Mouse (Mus musculus) heart, embryonic 14.5 days (tissue): ENCODE measurements at regions not wholly inside any gene's neighbourhood (a gene's known extent, or its start where the extent isn't known, plus 50 kb on each side); places are given as distances from the start of the nearest gene placed in this dataset.

Source experiments
- ATAC-seq: fragments of 200-750 bp; cut with Nextera tagmentation; 2 replicates; pipeline ENCODE4 v1.8.0; 2017; ENCODE audit warnings: low read depth, moderate TSS enrichment; ENCODE audit not compliant: insufficient number of reproducible peaks, insufficient read depth, low FRiP score
- H3K27ac ChIP-seq, 2 experiments: fragments of 200-500 bp in 1 of 2; fragments of 300-500 bp in 1 of 2; sonication (generic) in 1 of 2; replicated peaks in 1 of 2; 2 replicates each; pipeline ENCODE4 v1.5.1; 2012 to 2014; ENCODE audit warnings: low read depth in 2 of 2, low read length in 2 of 2, control low read depth in 1 of 2, mild to moderate bottlenecking in 1 of 2, mixed read lengths in 1 of 2; ENCODE audit not compliant: control insufficient read depth in 1 of 2, insufficient read depth in 1 of 2
- H3K27me3 ChIP-seq: fragments of 300-500 bp; sonication (generic); 2 replicates; pipeline ENCODE4 v1.6.1; 2014; ENCODE audit warnings: mild to moderate bottlenecking, low read length, control low read depth; ENCODE audit not compliant: control insufficient read depth, insufficient read depth
- H3K36me3 ChIP-seq: fragments of 300-500 bp; sonication (generic); 2 replicates; pipeline ENCODE4 v1.6.1; 2014; ENCODE audit warnings: mild to moderate bottlenecking, control low read depth, low read length, mixed read lengths; ENCODE audit not compliant: control insufficient read depth, insufficient read depth
- H3K4me1 ChIP-seq, 2 experiments: fragments of 200-500 bp in 1 of 2; fragments of 300-500 bp in 1 of 2; sonication (generic) in 1 of 2; 2 replicates each; pipeline ENCODE4 v1.6.1; 2012 to 2014; ENCODE audit warnings: low read length in 2 of 2, control low read depth in 1 of 2, mixed read lengths in 1 of 2; ENCODE audit not compliant: control insufficient read depth in 2 of 2, insufficient read depth in 2 of 2
- H3K4me2 ChIP-seq: fragments of 300-500 bp; sonication (generic); 2 replicates; pipeline ENCODE4 v1.6.1; 2014; ENCODE audit warnings: mild to moderate bottlenecking, low read length
- H3K4me3 ChIP-seq, 2 experiments: fragments of 200-500 bp in 1 of 2; fragments of 300-500 bp in 1 of 2; sonication (generic) in 1 of 2; 2 replicates each; pipeline ENCODE4 v1.5.1; 2012 to 2014; ENCODE audit warnings: low read length in 2 of 2, mild to moderate bottlenecking in 2 of 2, control low read depth in 1 of 2, low read depth in 1 of 2, moderate library complexity in 1 of 2; ENCODE audit not compliant: control insufficient read depth in 1 of 2, insufficient read depth in 1 of 2
- H3K9ac ChIP-seq: fragments of 300-500 bp; sonication (generic); 2 replicates; pipeline ENCODE4 v1.6.1; 2014; ENCODE audit warnings: mild to moderate bottlenecking, low read length
- H3K9me3 ChIP-seq: fragments of 300-500 bp; sonication (generic); 2 replicates; pipeline ENCODE4 v1.6.1; 2016; ENCODE audit warnings: low read length, control low read depth; ENCODE audit not compliant: control insufficient read depth
- WGBS: fragments of 180-500 bp; shearing (Covaris S2); extraction: QIAGEN DNeasy Blood & Tissue Kit; methylation state at CpG from one replicate; pipeline ENCODE4 v1.1.7; 2014; 5-methylcytosine and 5-hydroxymethylcytosine counted together

GRCm38 (mm10) chr11:38117741-38118140 is 882.0 kb upstream of the Tenm2 start:
- Histone ChIP-seq H3K4me3 (no peak overlapping the region), H3K9ac (no peak overlapping the region), H3K4me1 (no peaks in the 10 kb centered on the region), H3K9me3 (no peaks in the 10 kb centered on the region), H3K36me3 (no peaks in the 10 kb centered on the region), H3K27me3 (no peaks in the 10 kb centered on the region), H3K4me2 (no peak overlapping the region), H3K27ac (no peak overlapping the region)
- 67% methylated on average over 5 of the region's 5 CpGs for WGBS
- no peak for ATAC-seq

- no peak overlapping the region for H3K4me3 ChIP-seq
- no peaks in the 10 kb centered on the region for H3K36me3 ChIP-seq
- H3K9me3 ChIP-seq: no peaks in the 10 kb centered on the region
- no peaks in the 10 kb centered on the region for H3K4me1 ChIP-seq
- no peak overlapping the region for H3K27ac ChIP-seq
- ATAC-seq: no peak
- H3K9ac ChIP-seq: no peak overlapping the region
- WGBS: 82% methylated on average over 2 of the region's 2 CpGs
- no peaks in the 10 kb centered on the region for H3K27me3 ChIP-seq
- no peak overlapping the region for H3K4me2 ChIP-seq
Observed at GRCm38 (mm10) chr11:38092202-38092601, 856.4 kb upstream of the Tenm2 start.

- no peaks in the 10 kb centered on the region for H3K36me3 ChIP-seq
- ATAC-seq: no peak
- H3K9ac ChIP-seq: no peak overlapping the region
- no peak overlapping the region for H3K4me3 ChIP-seq
- WGBS: 74% methylated on average over 11 of the region's 11 CpGs
- H3K4me2 ChIP-seq: no peak overlapping the region
- no peaks in the 10 kb centered on the region for H3K27me3 ChIP-seq
- no peaks in the 10 kb centered on the region for H3K4me1 ChIP-seq
- no peak overlapping the region for H3K27ac ChIP-seq
- H3K9me3 ChIP-seq: no peaks in the 10 kb centered on the region
Observed at GRCm38 (mm10) chr11:38075171-38075732, 839.5 kb upstream of the Tenm2 start.

GRCm38 (mm10) chr11:38069635-38070034 is 833.9 kb upstream of the Tenm2 start:
- H3K9ac ChIP-seq: no peak overlapping the region
- no peak for ATAC-seq
- no peak overlapping the region for H3K27ac ChIP-seq
- H3K9me3 ChIP-seq: no peaks in the 10 kb centered on the region
- no peak overlapping the region for H3K4me2 ChIP-seq
- no peaks in the 10 kb centered on the region for H3K4me1 ChIP-seq
- 62% methylated on average over 4 of the region's 4 CpGs for WGBS
- no peak overlapping the region for H3K4me3 ChIP-seq
- no peaks in the 10 kb centered on the region for H3K36me3 ChIP-seq
- H3K27me3 ChIP-seq: no peaks in the 10 kb centered on the region

GRCm38 (mm10) chr11:38067682-38068081 is 831.9 kb upstream of the Tenm2 start:
- WGBS: 56% methylated on average over 1 of the region's 1 CpGs
- H3K9ac ChIP-seq: no peak overlapping the region
- H3K4me2 ChIP-seq: no peak overlapping the region

GRCm38 (mm10) chr11:38066091-38066490 is 830.3 kb upstream of the Tenm2 start:
- no peak for ATAC-seq

More at GRCm38 (mm10) chr11:38067682-38068081, 831.9 kb upstream of the Tenm2 start:
- Histone ChIP-seq H3K36me3 (no peaks in the 10 kb centered on the region), H3K9me3 (no peaks in the 10 kb centered on the region), H3K27ac (no peak overlapping the region), H3K4me1 (no peaks in the 10 kb centered on the region), H3K27me3 (no peaks in the 10 kb centered on the region), H3K4me3 (no peak overlapping the region)
- no peak for ATAC-seq

GRCm38 (mm10) chr11:38060105-38060504 is 824.3 kb upstream of the Tenm2 start:
- Histone ChIP-seq H3K27me3 (no peaks in the 10 kb centered on the region), H3K4me2 (no peak overlapping the region), H3K27ac (no peak overlapping the region), H3K36me3 (no peaks in the 10 kb centered on the region), H3K9me3 (no peaks in the 10 kb centered on the region), H3K9ac (no peak overlapping the region), H3K4me3 (no peak overlapping the region), H3K4me1 (no peaks in the 10 kb centered on the region)
- ATAC-seq: no peak
- WGBS: 29% methylated on average over 2 of the region's 2 CpGs

More at GRCm38 (mm10) chr11:38066091-38066490, 830.3 kb upstream of the Tenm2 start:
- Histone ChIP-seq H3K4me2 (no peak overlapping the region), H3K27ac (peak overlapping the region in 1 of 2 experiments; percentile 54; a peak in 1 of 4 replicates), H3K27me3 (no peaks in the 10 kb centered on the region), H3K9ac (no peak overlapping the region), H3K4me1 (no peaks in the 10 kb centered on the region), H3K36me3 (no peaks in the 10 kb centered on the region), H3K4me3 (no peak overlapping the region), H3K9me3 (no peaks in the 10 kb centered on the region)
- 36% methylated on average over 5 of the region's 5 CpGs for WGBS

- H3K27me3 ChIP-seq: no peaks in the 10 kb centered on the region
- no peaks in the 10 kb centered on the region for H3K9me3 ChIP-seq
- no peak overlapping the region for H3K27ac ChIP-seq
- ATAC-seq: no peak
- H3K4me3 ChIP-seq: no peak overlapping the region
- no peaks in the 10 kb centered on the region for H3K36me3 ChIP-seq
- no peak overlapping the region for H3K9ac ChIP-seq
- 64% methylated on average over 2 of the region's 2 CpGs for WGBS
- H3K4me1 ChIP-seq: no peaks in the 10 kb centered on the region
- no peak overlapping the region for H3K4me2 ChIP-seq
Observed at GRCm38 (mm10) chr11:38058896-38059295, 823.1 kb upstream of the Tenm2 start.
